Mouse (Mus musculus) limb, embryonic 10.5 days (tissue): ENCODE measurements around the gene Slc9a8. TPM values are rescaled to one million over a fixed set of nuclear protein-coding genes. Genes with fewer than 3 reads are reported as not detected.

ENCODE experiments used
- DNase-seq: peaks from one replicate; pipeline ENCODE4 v3.0.0-alpha.2; 2017; ENCODE audit warnings: low spot score
- H3K27ac ChIP-seq: fragments of 300-500 bp; sonication (generic); 2 replicates; pipeline ENCODE4 v1.5.1; 2016; ENCODE audit warnings: mild to moderate bottlenecking
- H3K27me3 ChIP-seq: fragments of 300-500 bp; sonication (generic); 2 replicates; pipeline ENCODE4 v1.6.1; 2016; ENCODE audit warnings: low read depth, mild to moderate bottlenecking; ENCODE audit not compliant: poor library complexity, severe bottlenecking
- H3K36me3 ChIP-seq: fragments of 300-500 bp; sonication (generic); 2 replicates; pipeline ENCODE4 v1.6.1; 2016; ENCODE audit warnings: mild to moderate bottlenecking, moderate library complexity
- H3K4me1 ChIP-seq: fragments of 300-500 bp; sonication (generic); 2 replicates; pipeline ENCODE4 v1.6.1; 2016
- H3K4me3 ChIP-seq: fragments of 300-500 bp; sonication (generic); 2 replicates; pipeline ENCODE4 v1.5.1; 2016; ENCODE audit warnings: mild to moderate bottlenecking, moderate library complexity
- H3K9me3 ChIP-seq: fragments of 300-500 bp; sonication (generic); replicated peaks from 2 replicates; pipeline ENCODE4 v1.6.1; 2016; ENCODE audit warnings: mild to moderate bottlenecking
- WGBS: fragments of 180-500 bp; shearing (Covaris S2); methylation state at CpG from one replicate; pipeline ENCODE4 v1.1.7; 2016; 5-methylcytosine and 5-hydroxymethylcytosine counted together
- polyA plus RNA-seq: library from polyadenylated mRNA; unstranded; fragments of >200 nt; fragmentation: Nextera tagmentation; extraction: Ambion mirVana; gene quantifications from 2 replicates; pipeline ENCODE4 v1.2.1, GENCODE M21; 2016

Slc9a8 gene
- polyA plus RNA-seq, 1 experiment from 2014 or later = 32.0 TPM

GRCm38 (mm10) chr2:167462954-167463353 lies 41.4 kb downstream of the Slc9a8 start:
- WGBS = 58% methylated on average over 6 of the region's 6 CpGs

GRCm38 (mm10) chr2:167463802-167464201 lies 42.3 kb downstream of the Slc9a8 start:
- Histone ChIP-seq H3K9me3 (no peaks in the 10 kb centered on the region), H3K36me3 (peaks cover 89% of the 10 kb centered on the region), H3K27ac (no peak overlapping the region), H3K4me3 (no peak overlapping the region), H3K4me1 (no peaks in the 10 kb centered on the region), H3K27me3 (no peaks in the 10 kb centered on the region)
- DNase-seq = no peak
- 91% methylated on average over 5 of the region's 5 CpGs for WGBS

More at GRCm38 (mm10) chr2:167462954-167463353, 41.4 kb downstream of the Slc9a8 start:
- Histone ChIP-seq H3K4me1 (no peaks in the 10 kb centered on the region), H3K4me3 (no peak overlapping the region), H3K36me3 (peaks cover 90% of the 10 kb centered on the region), H3K27me3 (no peaks in the 10 kb centered on the region), H3K9me3 (no peaks in the 10 kb centered on the region), H3K27ac (no peak overlapping the region)
- DNase-seq = peak; percentile 70

DNA sequence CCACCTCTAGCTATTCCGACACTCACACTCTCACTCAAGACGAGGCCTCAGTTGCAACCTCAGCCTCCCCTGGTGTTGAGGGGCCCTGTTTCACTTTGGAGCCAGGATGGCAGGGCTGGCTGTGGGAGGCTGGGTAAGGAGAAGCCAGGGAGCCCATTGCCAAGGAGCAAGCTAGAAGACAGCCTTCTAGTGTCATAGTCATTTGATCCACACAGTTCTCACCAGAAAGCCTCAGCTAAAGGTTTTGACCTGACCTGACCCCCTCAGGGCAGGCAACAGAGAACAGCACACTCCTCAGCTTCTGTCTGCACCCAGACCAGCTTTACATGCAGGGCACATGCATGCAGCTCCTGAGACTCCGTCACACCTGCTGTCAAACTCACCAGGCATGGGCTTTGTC lies 44.4 kb downstream of the Slc9a8 start:
- Histone ChIP-seq H3K27me3 (no peaks in the 10 kb centered on the region), H3K4me3 (no peak overlapping the region), H3K4me1 (no peaks in the 10 kb centered on the region), H3K27ac (no peak overlapping the region), H3K9me3 (no peaks in the 10 kb centered on the region), H3K36me3 (peaks cover 89% of the 10 kb centered on the region)
- DNase-seq = no peak
- WGBS = 90% methylated on average over 3 of the region's 3 CpGs

DNA sequence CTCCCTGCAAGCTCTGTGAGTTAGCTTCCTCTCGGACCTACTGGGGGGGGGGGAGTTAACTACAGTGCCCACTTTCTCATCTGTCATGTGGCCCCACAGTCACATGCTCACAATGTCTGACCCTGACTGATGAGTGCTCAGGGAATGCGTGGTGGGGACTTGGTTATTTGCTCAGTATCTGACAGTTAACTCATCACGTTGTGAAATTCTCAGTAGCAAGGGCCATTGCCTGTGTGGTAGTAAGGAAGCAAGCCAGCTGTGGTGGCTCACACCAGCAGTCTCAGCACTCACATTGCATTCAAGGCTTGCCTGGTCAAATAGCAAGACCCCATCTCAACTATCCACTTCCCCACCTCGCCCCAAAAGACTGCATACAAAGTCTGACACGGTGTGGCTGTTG lies 45.7 kb downstream of the Slc9a8 start:
- H3K36me3 ChIP-seq = peaks cover 89% of the 10 kb centered on the region
- no peak overlapping the region for H3K4me3 ChIP-seq
- H3K27me3 ChIP-seq = no peaks in the 10 kb centered on the region
- H3K27ac ChIP-seq = no peak overlapping the region
- WGBS = 86% methylated on average over 5 of the region's 5 CpGs
- no peak for DNase-seq
- no peaks in the 10 kb centered on the region for H3K4me1 ChIP-seq
- H3K9me3 ChIP-seq = no peaks in the 10 kb centered on the region

DNA sequence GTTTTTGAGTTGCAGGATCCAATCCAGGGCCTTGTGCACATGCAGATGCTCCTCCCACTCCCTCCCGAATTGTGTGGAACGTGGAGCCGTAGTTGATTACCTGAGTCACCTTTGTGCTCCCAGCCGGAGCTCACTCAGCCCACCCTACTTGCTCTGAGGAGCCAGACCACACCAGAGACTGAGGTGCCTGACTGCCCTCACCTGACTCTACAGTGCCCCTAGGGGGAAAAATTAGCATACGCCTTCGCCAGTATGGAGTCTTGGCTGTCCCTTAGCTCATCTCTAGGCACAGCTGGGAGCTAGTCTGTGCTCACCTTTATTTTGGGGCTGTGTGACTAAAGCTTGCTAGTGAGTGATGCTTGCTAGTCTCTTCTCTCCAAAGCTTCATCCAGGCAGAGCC lies 46.9 kb downstream of the Slc9a8 start:
- Histone ChIP-seq H3K9me3 (no peaks in the 10 kb centered on the region), H3K4me3 (no peak overlapping the region), H3K27ac (no peak overlapping the region), H3K4me1 (no peaks in the 10 kb centered on the region), H3K27me3 (no peaks in the 10 kb centered on the region), H3K36me3 (peaks cover 92% of the 10 kb centered on the region)
- no peak for DNase-seq
- 87% methylated on average over 6 of the region's 6 CpGs for WGBS

GRCm38 (mm10) chr2:167470611-167471010 lies 49.1 kb downstream of the Slc9a8 start:
- H3K4me3 ChIP-seq = no peak overlapping the region
- no peaks in the 10 kb centered on the region for H3K9me3 ChIP-seq
- DNase-seq = no peak
- H3K36me3 ChIP-seq = peaks cover 99% of the 10 kb centered on the region
- H3K27me3 ChIP-seq = no peaks in the 10 kb centered on the region
- H3K4me1 ChIP-seq = no peaks in the 10 kb centered on the region
- no peak overlapping the region for H3K27ac ChIP-seq
- WGBS = 93% methylated on average over 3 of the region's 3 CpGs

DNA sequence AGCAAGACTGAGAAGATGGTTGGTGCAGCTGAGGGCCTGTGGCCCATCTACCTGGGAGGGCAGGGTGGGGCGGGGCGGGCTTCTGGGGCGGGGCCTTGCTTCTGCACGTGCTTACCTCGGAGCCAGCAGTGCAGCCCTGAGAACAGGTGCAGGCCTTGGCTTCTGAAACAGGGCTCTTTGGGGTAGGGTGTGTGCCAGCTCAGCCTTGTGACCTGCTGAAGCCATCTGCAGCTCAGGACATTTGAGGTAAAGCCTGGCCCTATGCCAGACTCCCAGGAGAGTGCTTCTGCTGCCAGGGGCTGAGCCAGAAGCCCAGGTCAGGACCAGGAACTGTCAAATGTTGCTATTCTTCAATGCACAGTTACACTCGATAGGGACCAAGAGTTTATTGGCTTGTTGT lies 50.1 kb downstream of the Slc9a8 start:
- 83% methylated on average over 6 of the region's 6 CpGs for WGBS
- no peak for DNase-seq
- Histone ChIP-seq H3K27me3 (no peaks in the 10 kb centered on the region), H3K4me1 (peaks cover 9% of the 10 kb centered on the region), H3K36me3 (peaks cover 99% of the 10 kb centered on the region), H3K27ac (no peak overlapping the region), H3K9me3 (no peaks in the 10 kb centered on the region), H3K4me3 (no peak overlapping the region)

DNA sequence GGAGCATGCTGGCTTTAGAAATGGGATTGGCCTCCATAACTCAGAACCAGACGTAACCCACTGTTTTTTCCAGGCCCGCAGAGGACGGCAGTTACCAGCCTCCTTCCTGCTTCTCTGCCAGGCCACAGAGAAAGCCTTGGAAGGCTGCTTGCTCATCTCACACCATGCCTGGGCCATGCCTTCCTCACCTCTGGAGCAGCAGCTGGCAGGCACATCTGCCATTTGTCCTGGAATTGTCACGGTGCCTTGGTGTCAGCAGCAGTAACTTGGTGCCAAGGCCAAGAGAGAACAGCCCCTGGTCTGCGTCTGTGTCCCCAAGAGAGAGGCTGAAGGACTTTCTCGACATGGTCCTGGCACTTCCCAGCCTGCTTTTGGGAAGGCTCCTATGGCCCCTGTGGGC lies 52.7 kb downstream of the Slc9a8 start:
- H3K4me3 ChIP-seq = no peak overlapping the region
- peaks cover 82% of the 10 kb centered on the region for H3K36me3 ChIP-seq
- no peak overlapping the region for H3K27ac ChIP-seq
- H3K9me3 ChIP-seq = no peaks in the 10 kb centered on the region
- H3K27me3 ChIP-seq = no peaks in the 10 kb centered on the region
- no peak for DNase-seq
- WGBS = 87% methylated on average over 6 of the region's 6 CpGs
- H3K4me1 ChIP-seq = peaks cover 11% of the 10 kb centered on the region

DNA sequence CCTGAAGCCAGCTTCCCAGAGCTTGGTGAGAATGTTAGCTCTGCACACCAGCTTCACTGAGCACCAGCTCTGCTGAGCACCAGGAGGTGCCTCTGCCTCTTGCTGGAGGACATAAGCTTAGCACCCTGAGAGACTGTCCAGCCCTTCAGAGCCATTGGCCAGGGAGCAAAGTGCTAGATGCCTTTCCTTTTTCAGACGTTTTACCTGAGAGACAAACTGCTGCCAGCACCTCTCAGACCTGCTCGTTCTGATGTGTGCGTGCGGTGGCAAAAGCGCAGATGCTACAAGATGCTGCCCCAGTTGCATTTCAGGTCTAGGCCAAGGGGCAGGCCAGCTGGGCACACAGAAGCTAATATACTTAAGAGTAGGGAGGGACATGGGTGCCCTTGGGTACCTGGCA lies 54.1 kb downstream of the Slc9a8 start:
- 87% methylated on average over 5 of the region's 5 CpGs for WGBS
- H3K27ac ChIP-seq = no peak overlapping the region
- peaks cover 74% of the 10 kb centered on the region for H3K36me3 ChIP-seq

GRCm38 (mm10) chr2:167476200-167476688 lies 54.7 kb downstream of the Slc9a8 start:
- H3K36me3 ChIP-seq = peaks cover 70% of the 10 kb centered on the region
- WGBS = 54% methylated on average over 7 of the region's 7 CpGs
- H3K4me1 ChIP-seq = peaks cover 11% of the 10 kb centered on the region
- H3K27ac ChIP-seq = 0 out of 2 replicates have a peak overlapping the region, but pooled peaks have one; percentile 19
- no peaks in the 10 kb centered on the region for H3K9me3 ChIP-seq
- DNase-seq = no peak
- H3K4me3 ChIP-seq = no peak overlapping the region
- no peaks in the 10 kb centered on the region for H3K27me3 ChIP-seq

More for the DNA sequence above, 54.1 kb downstream of the Slc9a8 start:
- DNase-seq = no peak
- H3K4me1 ChIP-seq = peaks cover 11% of the 10 kb centered on the region
- no peak overlapping the region for H3K4me3 ChIP-seq
- H3K27me3 ChIP-seq = no peaks in the 10 kb centered on the region
- no peaks in the 10 kb centered on the region for H3K9me3 ChIP-seq

GRCm38 (mm10) chr2:167476762-167477161 lies 55.2 kb downstream of the Slc9a8 start:
- H3K27ac ChIP-seq = 0 out of 2 replicates have a peak overlapping the region, but pooled peaks have one; percentile 19
- no peak overlapping the region for H3K4me3 ChIP-seq
- H3K9me3 ChIP-seq = no peaks in the 10 kb centered on the region
- peaks cover 65% of the 10 kb centered on the region for H3K36me3 ChIP-seq
- H3K27me3 ChIP-seq = no peaks in the 10 kb centered on the region
- no peak for DNase-seq
- 92% methylated on average over 4 of the region's 4 CpGs for WGBS
- H3K4me1 ChIP-seq = peaks cover 11% of the 10 kb centered on the region

GRCm38 (mm10) chr2:167478128-167478527 lies 56.6 kb downstream of the Slc9a8 start:
- Histone ChIP-seq H3K9me3 (no peaks in the 10 kb centered on the region), H3K27me3 (no peaks in the 10 kb centered on the region), H3K4me1 (peaks cover 11% of the 10 kb centered on the region), H3K36me3 (peaks cover 65% of the 10 kb centered on the region), H3K4me3 (no peak overlapping the region), H3K27ac (no peak overlapping the region)
- WGBS = 33% methylated on average over 2 of the region's 2 CpGs
- peak; percentile 45 for DNase-seq

DNA sequence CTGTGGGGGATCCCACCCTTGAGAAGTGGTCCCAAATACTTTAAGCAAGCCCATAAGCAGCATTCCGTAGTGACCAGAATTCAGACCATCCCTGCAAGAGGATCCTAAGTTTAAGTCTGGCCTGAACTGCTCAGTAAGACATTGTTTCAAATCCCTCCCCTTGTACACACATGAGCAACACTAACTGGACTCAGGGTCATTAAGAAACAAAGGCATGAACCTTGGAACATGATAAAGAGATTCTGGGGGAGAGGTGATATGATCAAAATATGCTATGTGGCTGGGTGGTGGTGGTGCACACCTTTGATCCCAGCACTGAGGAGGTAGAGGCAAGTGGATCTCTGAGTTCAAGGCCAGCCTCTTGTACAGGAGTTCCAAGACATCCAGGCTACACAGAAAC lies 58.0 kb downstream of the Slc9a8 start:
- DNase-seq = no peak
- H3K36me3 ChIP-seq = peaks cover 65% of the 10 kb centered on the region
- H3K27ac ChIP-seq = no peak overlapping the region
- peaks cover 11% of the 10 kb centered on the region for H3K4me1 ChIP-seq
- H3K4me3 ChIP-seq = no peak overlapping the region
- WGBS = 92% methylated on average over 1 of the region's 1 CpGs
- H3K9me3 ChIP-seq = no peaks in the 10 kb centered on the region
- no peaks in the 10 kb centered on the region for H3K27me3 ChIP-seq

- Histone ChIP-seq H3K4me3 (no peak overlapping the region), H3K4me1 (no peaks in the 10 kb centered on the region), H3K9me3 (no peaks in the 10 kb centered on the region), H3K27me3 (no peaks in the 10 kb centered on the region), H3K27ac (no peak overlapping the region), H3K36me3 (peaks cover 60% of the 10 kb centered on the region)
- 92% methylated on average over 4 of the region's 4 CpGs for WGBS
- no peak for DNase-seq
These were observed 61.2 kb downstream of the Slc9a8 start for GRCm38 (mm10) chr2:167482681-167483080.
